Mouse (Mus musculus) embryo, embryonic 10.5 days (tissue): ENCODE data around the gene Pld5.
"Not testable (repeated sequence)": the region's sequence is repeated elsewhere in the genome, so short reads cannot be mapped to it uniquely, and the experiment has no call there.

Experiments
- DNase-seq: peaks from one replicate; pipeline ENCODE4 v3.0.0-alpha.2; 2015; ENCODE audit warnings: low spot score

The Pld5 gene

DNA sequence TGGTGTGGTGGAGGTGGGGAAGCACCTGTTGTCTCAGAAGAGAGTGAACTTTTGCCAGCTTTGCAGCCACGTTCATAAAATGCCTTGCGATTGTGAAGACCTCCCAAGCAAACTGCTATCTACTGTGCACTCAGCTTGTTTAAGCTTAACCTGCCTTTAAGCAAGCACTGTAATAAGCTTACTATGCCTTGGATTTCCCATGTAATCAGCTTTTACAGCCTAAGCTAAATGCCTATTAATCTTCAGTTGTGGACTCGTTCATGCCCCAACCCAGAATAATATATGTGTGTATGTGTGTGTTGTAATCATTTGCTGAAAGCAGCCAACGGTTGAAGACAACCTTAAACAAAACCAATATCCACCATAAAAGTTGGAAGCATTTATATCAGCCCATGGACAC lies 232.1 kb downstream of the Pld5 start:
- DNase-seq: no peak

- DNase-seq: no peak
Observed at GRCm38 (mm10) chr1:176039923-176040322, 235.2 kb downstream of the Pld5 start.

- no peak for DNase-seq
Observed at GRCm38 (mm10) chr1:176036028-176036427, 239.1 kb downstream of the Pld5 start.

GRCm38 (mm10) chr1:176034699-176035098 lies 240.4 kb downstream of the Pld5 start:
- no peak for DNase-seq

- DNase-seq: no peak
Observed at GRCm38 (mm10) chr1:176033698-176034097, 241.4 kb downstream of the Pld5 start.

GRCm38 (mm10) chr1:176029063-176029462 lies 246.0 kb downstream of the Pld5 start:
- no peak for DNase-seq

- no peak for DNase-seq
Observed at GRCm38 (mm10) chr1:176028397-176028796, 246.7 kb downstream of the Pld5 start.

DNA sequence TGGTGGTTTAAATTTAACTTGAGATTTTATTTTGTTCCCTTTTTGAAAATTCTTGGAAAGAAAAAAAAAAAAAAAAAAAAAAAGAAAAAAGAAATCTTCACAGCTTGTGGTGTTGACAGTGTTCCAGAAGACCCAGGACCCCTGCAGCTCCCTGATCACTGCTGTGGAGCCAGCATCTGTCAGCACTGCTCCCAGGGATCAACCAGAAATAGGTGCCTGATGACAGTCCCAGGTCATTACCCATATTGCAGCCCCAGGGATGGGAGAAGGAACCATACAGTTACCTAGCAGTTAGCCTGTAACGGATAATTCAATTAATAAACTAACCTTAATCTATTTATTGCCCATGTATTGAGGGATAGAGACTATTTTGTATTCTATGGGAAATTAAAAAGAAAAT lies 250.6 kb downstream of the Pld5 start:
- no peak for DNase-seq

DNA sequence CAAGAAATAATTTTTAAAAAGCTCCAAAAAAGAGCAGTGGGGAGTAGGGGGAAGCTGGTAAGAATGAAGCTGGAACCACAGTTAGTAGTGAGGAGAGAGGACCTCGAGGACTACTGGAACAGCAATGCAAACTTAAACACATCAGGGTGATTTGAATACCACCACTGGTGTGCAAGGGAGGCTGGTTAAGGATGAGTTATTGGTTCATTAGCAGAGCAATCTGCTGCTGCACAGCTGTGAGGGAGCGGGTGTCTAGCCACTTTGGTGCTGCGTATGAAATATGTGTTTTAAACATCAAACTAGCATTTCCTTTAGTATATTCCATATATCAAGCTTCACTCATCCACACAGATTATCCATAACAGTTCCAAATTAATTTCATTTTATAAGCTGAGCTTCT lies 256.6 kb downstream of the Pld5 start:
- DNase-seq: no peak

- peak; percentile 4 for DNase-seq
Observed at GRCm38 (mm10) chr1:176016076-176016475, 259.0 kb downstream of the Pld5 start.

DNA sequence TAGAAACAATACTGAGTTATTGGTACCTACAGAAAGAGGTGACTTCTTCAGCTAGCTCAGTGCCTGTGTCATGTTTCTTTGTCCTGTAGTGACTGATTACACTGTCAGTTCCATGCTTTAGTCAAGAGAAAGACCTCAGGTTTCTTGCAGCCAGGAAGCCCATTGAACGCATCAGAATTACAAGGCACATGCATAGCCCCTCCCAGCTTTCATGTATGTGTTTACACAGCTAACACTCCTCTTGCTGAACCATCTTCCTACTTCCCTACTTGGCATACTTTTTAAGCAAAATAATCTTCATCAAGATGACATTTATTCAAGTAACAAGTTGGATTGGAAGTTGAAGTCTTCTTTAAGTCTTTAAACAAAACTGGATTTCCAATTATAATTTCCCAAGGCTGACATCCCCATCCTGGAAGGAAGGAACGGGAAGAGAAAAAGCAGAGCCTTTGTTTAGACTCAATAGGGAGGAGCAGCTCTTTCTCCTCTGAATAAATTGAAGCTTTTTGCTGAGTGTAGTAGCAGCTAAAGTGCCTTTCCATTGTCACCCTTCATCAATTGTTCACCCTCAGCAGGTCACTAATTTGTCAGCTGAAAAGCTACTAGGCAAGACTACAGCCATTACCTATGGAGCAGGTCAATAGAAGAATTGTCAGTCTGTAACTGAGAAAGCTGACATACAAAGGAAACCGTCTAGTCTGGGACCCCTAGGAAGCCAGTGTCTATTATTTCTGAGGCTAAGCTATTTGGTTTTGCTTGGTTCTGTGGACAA lies 261.4 kb downstream of the Pld5 start:
- DNase-seq: peak; percentile 46

DNA sequence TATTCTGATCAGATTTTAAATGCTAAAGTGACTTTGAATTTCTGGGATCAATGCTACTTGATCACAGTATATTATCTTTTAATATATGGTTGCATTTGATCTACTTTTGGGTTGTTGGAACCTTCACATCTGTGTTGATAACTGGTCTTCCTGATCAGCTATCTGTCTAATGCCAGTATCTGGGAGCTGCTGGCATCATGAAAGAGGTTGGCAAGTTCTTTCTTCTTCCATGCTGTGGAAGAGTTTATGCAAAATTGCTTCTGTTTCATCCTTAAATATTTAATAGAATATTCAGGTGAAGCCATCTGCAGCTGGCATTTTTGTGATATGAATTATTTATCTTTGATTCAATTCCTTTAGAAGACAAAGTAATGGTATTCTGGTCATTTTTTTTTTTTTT lies 263.6 kb downstream of the Pld5 start:
- no peak for DNase-seq

- no peak for DNase-seq
Observed at GRCm38 (mm10) chr1:176011072-176011471, 264.0 kb downstream of the Pld5 start.

DNA sequence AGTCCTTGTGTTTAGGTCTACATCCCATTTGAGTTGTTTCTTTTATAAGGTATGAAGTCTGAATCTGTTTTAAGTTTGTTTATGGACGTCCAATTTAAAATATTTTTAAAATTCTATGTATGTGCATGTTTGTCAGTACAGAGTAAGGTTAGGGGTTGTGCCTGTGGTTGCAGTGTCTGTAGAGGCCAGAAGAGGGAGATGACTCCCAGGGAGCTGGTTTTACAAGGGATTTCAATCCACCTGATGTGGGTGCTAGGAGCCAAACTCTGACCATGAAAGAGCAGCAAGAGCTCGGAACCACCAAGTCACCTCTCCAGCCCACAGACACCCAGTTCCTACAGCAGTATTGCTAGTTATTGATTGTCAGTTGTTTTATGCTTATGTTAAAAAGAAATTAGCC lies 266.7 kb downstream of the Pld5 start:
- no peak for DNase-seq

GRCm38 (mm10) chr1:176000599-176000998 lies 274.5 kb downstream of the Pld5 start:
- no peak for DNase-seq

GRCm38 (mm10) chr1:175997076-175997651 lies 277.9 kb downstream of the Pld5 start:
- no peak for DNase-seq

DNA sequence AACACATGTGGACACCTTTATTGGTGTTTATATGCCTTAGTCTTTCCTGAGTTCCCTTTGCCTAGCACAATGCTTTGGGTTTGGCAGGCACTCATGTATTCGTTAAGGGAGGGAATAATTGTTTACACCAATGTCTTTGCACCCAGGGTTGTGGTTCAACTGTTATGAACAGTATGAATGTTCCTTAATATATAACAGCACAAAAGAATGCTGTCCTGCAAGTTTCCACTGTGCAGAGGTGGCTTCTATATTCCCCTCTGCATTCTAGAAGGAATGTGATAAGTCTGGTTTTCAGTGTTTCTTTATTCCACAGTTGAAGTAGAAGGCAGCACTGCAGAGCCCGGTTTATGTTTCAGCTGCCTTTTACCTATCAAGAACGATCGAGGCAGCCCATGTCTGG lies 286.2 kb downstream of the Pld5 start:
- DNase-seq: no peak

- no peak for DNase-seq
Observed at GRCm38 (mm10) chr1:175988448-175988847, 286.7 kb downstream of the Pld5 start.

- not testable (repeated sequence) for DNase-seq
Observed at GRCm38 (mm10) chr1:175979014-175979413, 296.1 kb downstream of the Pld5 start, which contains the start of gene Rbm8a2. Rbm8a2 (minus strand) TSS chr1:175979114.

- no peak for DNase-seq
Observed at GRCm38 (mm10) chr1:175970710-175971109, 304.4 kb downstream of the Pld5 start.

GRCm38 (mm10) chr1:175967004-175967745 lies 307.9 kb downstream of the Pld5 start:
- no peak for DNase-seq

DNA sequence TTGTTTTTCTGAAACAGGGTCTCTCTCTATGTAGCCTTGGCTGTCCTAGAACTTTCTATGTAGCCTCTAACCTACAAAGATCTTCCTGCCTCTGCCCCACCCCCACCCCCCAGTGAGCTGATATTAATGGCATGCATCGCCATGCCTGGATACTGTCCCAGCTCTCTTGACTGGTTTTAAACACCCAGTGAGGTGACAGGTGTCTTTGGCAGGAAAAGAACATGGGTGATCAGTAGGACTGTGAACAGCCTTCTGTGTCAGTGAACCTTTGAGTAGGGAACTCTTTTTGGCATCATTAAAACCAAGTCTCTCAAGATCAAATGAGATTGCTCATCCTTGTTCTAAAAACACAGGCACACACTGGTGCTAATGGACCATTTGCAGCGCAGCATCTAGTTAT lies 313.3 kb downstream of the Pld5 start:
- DNase-seq: no peak

DNA sequence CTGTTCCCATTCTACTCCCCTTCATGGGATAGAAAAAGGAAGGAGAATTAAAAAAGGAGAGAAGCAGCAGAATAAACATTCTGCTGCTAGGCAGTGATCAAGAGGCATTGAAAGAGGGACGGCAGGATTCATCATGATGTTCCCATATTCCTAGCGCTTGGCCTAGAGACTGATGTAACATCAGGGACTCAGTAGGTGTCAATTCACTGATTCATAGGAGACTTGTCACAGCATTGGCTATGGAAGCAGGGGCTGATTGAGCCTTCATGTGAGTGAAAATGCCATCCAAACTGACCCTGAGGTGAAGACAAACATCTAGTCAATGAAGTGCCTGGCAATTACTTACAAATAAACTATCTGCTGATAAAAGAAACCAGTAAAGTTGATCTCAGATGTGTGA lies 324.3 kb downstream of the Pld5 start:
- DNase-seq: no peak
